Mouse (Mus musculus) megakaryocyte progenitor cell, adult 5-6 weeks (primary cell): ENCODE data around the gene Tfb1m. TPM values are rescaled to one million over a fixed set of nuclear protein-coding genes. Genes with fewer than 3 reads are reported as not detected.

Experiments
- ATAC-seq: replicated peaks from 2 replicates; pipeline ENCODE4 v1.8.0; 2016; ENCODE audit warnings: mild to moderate bottlenecking, moderate TSS enrichment, inconsistent platforms; ENCODE audit not compliant: poor library complexity
- total RNA-seq, 2 experiments: library from RNA; stranded (forward) in 1 of 2; stranded (reverse) in 1 of 2; fragments of 157-497, 149-512 nt in 1 of 2; fragments of 200-1000 nt in 1 of 2; gene quantifications; 2 replicates each; pipeline versions ENCODE4 v1.2.3 to v1.2.4; 2015 to 2017

Tfb1m gene
- total RNA-seq, 2 experiments from 2014 or later, result 12.1 to 24.0 TPM

DNA sequence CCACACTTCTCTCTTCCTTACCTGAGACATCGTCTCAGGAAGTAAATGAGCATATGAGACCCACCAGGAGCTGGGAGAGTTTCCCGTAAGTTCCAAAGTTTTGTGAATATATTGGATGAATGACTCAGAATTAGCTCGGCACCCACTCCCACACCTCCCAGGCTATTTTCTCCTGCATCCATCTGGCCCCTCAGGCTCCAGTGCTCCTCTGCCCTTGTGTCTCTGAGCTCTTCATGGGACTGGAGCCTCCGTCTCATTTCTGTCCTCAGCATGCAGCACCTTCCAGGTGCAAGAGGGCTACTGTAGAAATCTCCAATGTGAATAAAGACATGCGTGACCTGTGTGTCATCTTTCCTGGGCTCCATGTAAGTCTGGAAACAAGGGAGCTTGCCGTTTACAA lies 85.6 kb downstream of the Tfb1m start:
- ATAC-seq, result no peak

Other genes starting within 250 kb of the Tfb1m start
- 5.6 and 6.2 TPM in 2 replicates for gene Tiam2, start 231.2 kb downstream of the Tfb1m start, total RNA-seq (2015)
- gene Tiam2, start 231.2 kb downstream of the Tfb1m start, total RNA-seq (2017), result 4.4 and 7.5 TPM in 2 replicates
- gene Cldn20, start 25.2 kb downstream of the Tfb1m start, total RNA-seq (2015), result 2.0 TPM in 1 of 2 replicates, not detected in the other
- 0.29 and 0.74 TPM in 2 replicates for gene Cldn20, start 25.2 kb downstream of the Tfb1m start, total RNA-seq (2017)
- gene Nox3, start 138.5 kb upstream of the Tfb1m start, total RNA-seq (2015), result not detected in 2 replicates
- not detected in 2 replicates for gene Nox3, start 138.5 kb upstream of the Tfb1m start, total RNA-seq (2017)